Mouse (Mus musculus) limb, embryonic 15.5 days (tissue): ENCODE measurements at regions not wholly inside any gene's neighbourhood (a gene's known extent, or its start where the extent isn't known, plus 50 kb on each side); places are given as distances from the start of the nearest gene placed in this dataset.

Source experiments
- ATAC-seq: fragments of 200-750 bp; cut with Nextera tagmentation; 2 replicates; pipeline ENCODE4 v1.8.0; 2017; ENCODE audit warnings: low read depth, moderate TSS enrichment; ENCODE audit not compliant: insufficient number of reproducible peaks, low FRiP score, low TSS enrichment
- H3K27ac ChIP-seq: fragments of 300-500 bp; sonication (generic); 2 replicates; pipeline ENCODE4 v1.5.1; 2015; ENCODE audit warnings: moderate library complexity, mild to moderate bottlenecking, inconsistent platforms
- H3K27me3 ChIP-seq: fragments of 300-500 bp; sonication (generic); 2 replicates; pipeline ENCODE4 v1.6.1; 2015; ENCODE audit warnings: inconsistent platforms
- H3K36me3 ChIP-seq: fragments of 300-500 bp; sonication (generic); 2 replicates; pipeline ENCODE4 v1.6.1; 2015; ENCODE audit warnings: inconsistent platforms
- H3K4me1 ChIP-seq: fragments of 300-500 bp; sonication (generic); 2 replicates; pipeline ENCODE4 v1.6.1; 2015; ENCODE audit warnings: inconsistent platforms
- H3K4me2 ChIP-seq: fragments of 300-500 bp; sonication (generic); 2 replicates; pipeline ENCODE4 v1.6.1; 2015; ENCODE audit warnings: mild to moderate bottlenecking, inconsistent platforms
- H3K4me3 ChIP-seq: fragments of 300-500 bp; sonication (generic); 2 replicates; pipeline ENCODE4 v1.5.1; 2015; ENCODE audit warnings: mild to moderate bottlenecking, inconsistent platforms
- H3K9ac ChIP-seq: fragments of 300-500 bp; sonication (generic); 2 replicates; pipeline ENCODE4 v1.6.1; 2015; ENCODE audit warnings: inconsistent platforms
- H3K9me3 ChIP-seq: fragments of 300-500 bp; sonication (generic); 2 replicates; pipeline ENCODE4 v1.6.1; 2016; ENCODE audit warnings: inconsistent platforms
- WGBS: fragments of 180-500 bp; shearing (Covaris S2); methylation state at CpG from one replicate; pipeline ENCODE4 v1.1.7; 2015; 5-methylcytosine and 5-hydroxymethylcytosine counted together

- Histone ChIP-seq H3K9me3 (no peaks in the 10 kb centered on the region), H3K27me3 (no peaks in the 10 kb centered on the region), H3K4me1 (no peaks in the 10 kb centered on the region), H3K36me3 (no peaks in the 10 kb centered on the region), H3K27ac (no peak overlapping the region), H3K4me3 (no peak overlapping the region), H3K4me2 (no peak overlapping the region), H3K9ac (no peak overlapping the region)
- ATAC-seq: no peak
- 63% methylated on average over 6 of the region's 6 CpGs for WGBS
Measured at GRCm38 (mm10) chr10:39272387-39272949, 96.2 kb upstream of the Fyn start.

- 80% methylated on average over 3 of the region's 3 CpGs for WGBS
- no peak overlapping the region for H3K27ac ChIP-seq
- no peak for ATAC-seq
Measured at GRCm38 (mm10) chr10:39270406-39270805, 98.2 kb upstream of the Fyn start.

GRCm38 (mm10) chr10:39267236-39267635, 101.4 kb upstream of the Fyn start:
- peak overlapping the region; percentile 12; the same call in 1 of the 2 replicates for H3K27ac ChIP-seq
- peaks cover 20% of the 10 kb centered on the region for H3K4me1 ChIP-seq
- H3K27me3 ChIP-seq: no peaks in the 10 kb centered on the region
- 87% methylated on average over 6 of the region's 6 CpGs for WGBS
- ATAC-seq: no peak
- no peak overlapping the region for H3K9ac ChIP-seq
- H3K4me2 ChIP-seq: no peak overlapping the region
- H3K4me3 ChIP-seq: no peak overlapping the region
- H3K36me3 ChIP-seq: no peaks in the 10 kb centered on the region
- H3K9me3 ChIP-seq: no peaks in the 10 kb centered on the region

More at GRCm38 (mm10) chr10:39270406-39270805, 98.2 kb upstream of the Fyn start:
- Histone ChIP-seq H3K4me2 (no peak overlapping the region), H3K4me3 (no peak overlapping the region), H3K9me3 (no peaks in the 10 kb centered on the region), H3K9ac (no peak overlapping the region), H3K4me1 (peaks cover 7% of the 10 kb centered on the region; the same call in 1 of the 2 replicates), H3K36me3 (no peaks in the 10 kb centered on the region), H3K27me3 (no peaks in the 10 kb centered on the region)

GRCm38 (mm10) chr10:39266482-39266881, 102.2 kb upstream of the Fyn start:
- Histone ChIP-seq H3K27ac (peak overlapping the region; percentile 71), H3K4me3 (no peak overlapping the region), H3K27me3 (no peaks in the 10 kb centered on the region), H3K4me2 (no peak overlapping the region), H3K36me3 (no peaks in the 10 kb centered on the region), H3K9ac (no peak overlapping the region), H3K4me1 (peaks cover 27% of the 10 kb centered on the region), H3K9me3 (no peaks in the 10 kb centered on the region)
- WGBS: 19% methylated on average over 5 of the region's 5 CpGs
- no peak for ATAC-seq

- 15% methylated on average over 7 of the region's 7 CpGs for WGBS
- Histone ChIP-seq H3K9me3 (no peaks in the 10 kb centered on the region), H3K36me3 (no peaks in the 10 kb centered on the region), H3K27ac (peak overlapping the region; percentile 79), H3K27me3 (no peaks in the 10 kb centered on the region), H3K4me2 (no peak overlapping the region), H3K4me3 (no peak overlapping the region), H3K4me1 (peaks cover 32% of the 10 kb centered on the region), H3K9ac (no peak overlapping the region)
- ATAC-seq: no peak
Measured at GRCm38 (mm10) chr10:39262466-39262865, 98.9 kb upstream of the Ccn6 start.

GRCm38 (mm10) chr10:39261174-39262145, 97.9 kb upstream of the Ccn6 start:
- ATAC-seq: peak; percentile 87
- Histone ChIP-seq H3K4me3 (no peak overlapping the region), H3K36me3 (no peaks in the 10 kb centered on the region), H3K9me3 (no peaks in the 10 kb centered on the region), H3K27ac (peak overlapping the region; percentile 79), H3K4me2 (no peak overlapping the region), H3K4me1 (peaks cover 31% of the 10 kb centered on the region), H3K9ac (no peak overlapping the region), H3K27me3 (no peaks in the 10 kb centered on the region)
- 42% methylated on average over 8 of the region's 8 CpGs for WGBS

- H3K27me3 ChIP-seq: no peaks in the 10 kb centered on the region
- H3K9me3 ChIP-seq: no peaks in the 10 kb centered on the region
- H3K36me3 ChIP-seq: no peaks in the 10 kb centered on the region
- H3K4me3 ChIP-seq: no peak overlapping the region
- no peak overlapping the region for H3K4me2 ChIP-seq
- 88% methylated on average over 6 of the region's 6 CpGs for WGBS
- no peak overlapping the region for H3K27ac ChIP-seq
- ATAC-seq: no peak
- H3K4me1 ChIP-seq: peaks cover 25% of the 10 kb centered on the region
- H3K9ac ChIP-seq: no peak overlapping the region
Measured at GRCm38 (mm10) chr10:39260061-39260460, 96.5 kb upstream of the Ccn6 start.

GRCm38 (mm10) chr10:39257371-39258154, 94.0 kb upstream of the Ccn6 start:
- H3K4me2 ChIP-seq: no peak overlapping the region
- no peak overlapping the region for H3K27ac ChIP-seq
- H3K4me1 ChIP-seq: peaks cover 16% of the 10 kb centered on the region
- no peak for ATAC-seq
- no peaks in the 10 kb centered on the region for H3K36me3 ChIP-seq
- H3K9ac ChIP-seq: no peak overlapping the region
- H3K4me3 ChIP-seq: no peak overlapping the region
- H3K27me3 ChIP-seq: no peaks in the 10 kb centered on the region
- 87% methylated on average over 2 of the region's 2 CpGs for WGBS
- H3K9me3 ChIP-seq: no peaks in the 10 kb centered on the region

- no peak overlapping the region for H3K9ac ChIP-seq
- no peaks in the 10 kb centered on the region for H3K4me1 ChIP-seq
- H3K36me3 ChIP-seq: no peaks in the 10 kb centered on the region
- no peak for ATAC-seq
- H3K27ac ChIP-seq: no peak overlapping the region
- no peaks in the 10 kb centered on the region for H3K9me3 ChIP-seq
- no peaks in the 10 kb centered on the region for H3K27me3 ChIP-seq
- no peak overlapping the region for H3K4me2 ChIP-seq
- no peak overlapping the region for H3K4me3 ChIP-seq
- WGBS: 78% methylated on average over 2 of the region's 2 CpGs
Measured at GRCm38 (mm10) chr10:39254561-39254960, 91.0 kb upstream of the Ccn6 start.

- Histone ChIP-seq H3K4me1 (peaks cover 2% of the 10 kb centered on the region; the same call in 1 of the 2 replicates), H3K27me3 (no peaks in the 10 kb centered on the region), H3K4me2 (no peak overlapping the region), H3K4me3 (no peak overlapping the region), H3K9ac (no peak overlapping the region), H3K36me3 (no peaks in the 10 kb centered on the region), H3K9me3 (no peaks in the 10 kb centered on the region), H3K27ac (no peak overlapping the region)
- ATAC-seq: no peak
- 79% methylated on average over 3 of the region's 3 CpGs for WGBS
Measured at GRCm38 (mm10) chr10:39250039-39250438, 86.4 kb upstream of the Ccn6 start.

GRCm38 (mm10) chr10:39248486-39248885, 84.9 kb upstream of the Ccn6 start:
- H3K27me3 ChIP-seq: no peaks in the 10 kb centered on the region
- no peaks in the 10 kb centered on the region for H3K9me3 ChIP-seq

More at GRCm38 (mm10) chr10:39248486-39248885, 84.9 kb upstream of the Ccn6 start:
- no peak for ATAC-seq
- Histone ChIP-seq H3K36me3 (no peaks in the 10 kb centered on the region), H3K9ac (no peak overlapping the region), H3K27ac (peak overlapping the region; percentile 9; the same call in 1 of the 2 replicates), H3K4me2 (no peak overlapping the region), H3K4me3 (no peak overlapping the region), H3K4me1 (peaks cover 2% of the 10 kb centered on the region; the same call in 1 of the 2 replicates)
- 63% methylated on average over 4 of the region's 4 CpGs for WGBS
